Mouse (Mus musculus): ENCODE measurements around the gene Cox7a2l. TPM values are rescaled to one million over a fixed set of nuclear protein-coding genes. Genes with fewer than 3 reads are reported as not detected.

Gene Cox7a2l
- polyA plus RNA-seq, 1 experiment from 2014 or later: 196 TPM

GRCm38 (mm10) chr17:83514213-83514701 is 2.9 kb downstream of the Cox7a2l start:
- Histone ChIP-seq H3K27me3 (ENCODE audit: control insufficient read depth, insufficient read depth, low read length) (no peaks in the 10 kb centered on the region), H3K4me2 (ENCODE audit: low read length) (peak overlapping the region; percentile 94), H3K4me3 (replicated peaks; ENCODE audit: low read depth, low read length) (peak overlapping the region; percentile 62), H3K4me1 (ENCODE audit: control insufficient read depth, insufficient read depth, low read length) (peaks cover 13% of the 10 kb centered on the region), H3K9ac (replicated peaks; ENCODE audit: low read length) (peak overlapping the region; percentile 77), H3K27ac (replicated peaks; ENCODE audit: low read depth, low read length) (peak overlapping the region; percentile 80), H3K36me3 (ENCODE audit: control insufficient read depth, insufficient read depth, low read length) (no peaks in the 10 kb centered on the region), H3K9me3 (ENCODE audit: control insufficient read depth, low read length) (no peaks in the 10 kb centered on the region)
- ATAC-seq (ENCODE audit: low FRiP score, low TSS enrichment) (peak; percentile 99), DNase-seq (peak; percentile 97)
- WGBS: under 1% methylated on average over 33 of the region's 33 CpGs

- Histone ChIP-seq H3K27me3 (ENCODE audit: control insufficient read depth, insufficient read depth, low read length) (no peaks in the 10 kb centered on the region), H3K9me3 (ENCODE audit: control insufficient read depth, low read length) (no peaks in the 10 kb centered on the region), H3K27ac (replicated peaks; ENCODE audit: low read depth, low read length) (peak overlapping the region; percentile 80), H3K36me3 (ENCODE audit: control insufficient read depth, insufficient read depth, low read length) (no peaks in the 10 kb centered on the region), H3K4me3 (replicated peaks; ENCODE audit: low read depth, low read length) (peak overlapping the region; percentile 62), H3K4me2 (ENCODE audit: low read length) (peak overlapping the region; percentile 94), H3K4me1 (ENCODE audit: control insufficient read depth, insufficient read depth, low read length) (peaks cover 13% of the 10 kb centered on the region), H3K9ac (replicated peaks; ENCODE audit: low read length) (peak overlapping the region; percentile 77)
- 2% methylated on average over 24 of the region's 24 CpGs for WGBS
- ATAC-seq (ENCODE audit: low FRiP score, low TSS enrichment) (peak; percentile 55), DNase-seq (no peak)
These were observed 3.4 kb downstream of the Cox7a2l start for GRCm38 (mm10) chr17:83513655-83514212.

GRCm38 (mm10) chr17:83512130-83512529 is 5.0 kb downstream of the Cox7a2l start:
- DNase-seq (no peak), ATAC-seq (ENCODE audit: low FRiP score, low TSS enrichment) (no peak)
- Histone ChIP-seq H3K4me3 (replicated peaks; ENCODE audit: low read depth, low read length) (no peak overlapping the region; the same call in 1 of the 2 replicates), H3K9ac (replicated peaks; ENCODE audit: low read length) (no peak overlapping the region), H3K4me1 (ENCODE audit: control insufficient read depth, insufficient read depth, low read length) (peaks cover 13% of the 10 kb centered on the region), H3K27me3 (ENCODE audit: control insufficient read depth, insufficient read depth, low read length) (no peaks in the 10 kb centered on the region), H3K27ac (replicated peaks; ENCODE audit: low read depth, low read length) (no peak overlapping the region), H3K4me2 (ENCODE audit: low read length) (no peak overlapping the region), H3K9me3 (ENCODE audit: control insufficient read depth, low read length) (no peaks in the 10 kb centered on the region), H3K36me3 (ENCODE audit: control insufficient read depth, insufficient read depth, low read length) (no peaks in the 10 kb centered on the region)
- WGBS: 93% methylated on average over 3 of the region's 3 CpGs

- no peaks in the 10 kb centered on the region for H3K4me1 ChIP-seq (ENCODE audit: control insufficient read depth, insufficient read depth, low read length)
- no peak for ATAC-seq (ENCODE audit: low FRiP score, low TSS enrichment)
- peaks cover 33% of the 10 kb centered on the region for H3K36me3 ChIP-seq (ENCODE audit: control insufficient read depth, insufficient read depth, low read length)
- H3K4me3 ChIP-seq (replicated peaks; ENCODE audit: low read depth, low read length): no peak overlapping the region
- no peak overlapping the region for H3K27ac ChIP-seq (replicated peaks; ENCODE audit: low read depth, low read length)
- no peaks in the 10 kb centered on the region for H3K27me3 ChIP-seq (ENCODE audit: control insufficient read depth, insufficient read depth, low read length)
- no peak for DNase-seq
- no peaks in the 10 kb centered on the region for H3K9me3 ChIP-seq (ENCODE audit: control insufficient read depth, low read length)
- no peak overlapping the region for H3K4me2 ChIP-seq (ENCODE audit: low read length)
- 90% methylated on average over 2 of the region's 2 CpGs for WGBS
- no peak overlapping the region for H3K9ac ChIP-seq (replicated peaks; ENCODE audit: low read length)
These were observed 13.4 kb downstream of the Cox7a2l start for GRCm38 (mm10) chr17:83503693-83504092.

- Histone ChIP-seq H3K4me3 (replicated peaks; ENCODE audit: low read depth, low read length) (no peak overlapping the region), H3K4me1 (ENCODE audit: control insufficient read depth, insufficient read depth, low read length) (no peaks in the 10 kb centered on the region), H3K4me2 (ENCODE audit: low read length) (no peak overlapping the region), H3K36me3 (ENCODE audit: control insufficient read depth, insufficient read depth, low read length) (peaks cover 50% of the 10 kb centered on the region), H3K27me3 (ENCODE audit: control insufficient read depth, insufficient read depth, low read length) (no peaks in the 10 kb centered on the region), H3K9ac (replicated peaks; ENCODE audit: low read length) (no peak overlapping the region), H3K27ac (replicated peaks; ENCODE audit: low read depth, low read length) (no peak overlapping the region), H3K9me3 (ENCODE audit: control insufficient read depth, low read length) (peaks cover 4% of the 10 kb centered on the region; the same call in 1 of the 2 replicates)
- ATAC-seq (ENCODE audit: low FRiP score, low TSS enrichment) (no peak), DNase-seq (no peak)
- 91% methylated on average over 4 of the region's 4 CpGs for WGBS
These were observed 17.4 kb downstream of the Cox7a2l start for GRCm38 (mm10) chr17:83499692-83500091.

- H3K4me3 ChIP-seq (replicated peaks; ENCODE audit: low read depth, low read length): no peak overlapping the region
- no peak for ATAC-seq (ENCODE audit: low FRiP score, low TSS enrichment)
- no peak overlapping the region for H3K27ac ChIP-seq (replicated peaks; ENCODE audit: low read depth, low read length)
- no peak for DNase-seq
- H3K27me3 ChIP-seq (ENCODE audit: control insufficient read depth, insufficient read depth, low read length): no peaks in the 10 kb centered on the region
- 99% methylated on average over 5 of the region's 5 CpGs for WGBS
- peaks cover 48% of the 10 kb centered on the region for H3K36me3 ChIP-seq (ENCODE audit: control insufficient read depth, insufficient read depth, low read length)
- no peak overlapping the region for H3K9ac ChIP-seq (replicated peaks; ENCODE audit: low read length)
- no peak overlapping the region for H3K4me2 ChIP-seq (ENCODE audit: low read length)
- H3K9me3 ChIP-seq (ENCODE audit: control insufficient read depth, low read length): peaks cover 4% of the 10 kb centered on the region; the same call in 1 of the 2 replicates
- no peaks in the 10 kb centered on the region for H3K4me1 ChIP-seq (ENCODE audit: control insufficient read depth, insufficient read depth, low read length)
These were observed 18.2 kb downstream of the Cox7a2l start for GRCm38 (mm10) chr17:83498889-83499288.

- H3K27me3 ChIP-seq (ENCODE audit: control insufficient read depth, insufficient read depth, low read length): no peaks in the 10 kb centered on the region
- no peak overlapping the region for H3K4me2 ChIP-seq (ENCODE audit: low read length)
- peak; percentile 6 for DNase-seq
- no peaks in the 10 kb centered on the region for H3K36me3 ChIP-seq (ENCODE audit: control insufficient read depth, insufficient read depth, low read length)
- H3K4me1 ChIP-seq (ENCODE audit: control insufficient read depth, insufficient read depth, low read length): no peaks in the 10 kb centered on the region
- no peak overlapping the region for H3K4me3 ChIP-seq (replicated peaks; ENCODE audit: low read depth, low read length)
- no peak overlapping the region for H3K9ac ChIP-seq (replicated peaks; ENCODE audit: low read length)
- no peaks in the 10 kb centered on the region for H3K9me3 ChIP-seq (ENCODE audit: control insufficient read depth, low read length)
- no peak overlapping the region for H3K27ac ChIP-seq (replicated peaks; ENCODE audit: low read depth, low read length)
- 56% methylated on average over 3 of the region's 3 CpGs for WGBS
- no peak for ATAC-seq (ENCODE audit: low FRiP score, low TSS enrichment)
These were observed 29.4 kb downstream of the Cox7a2l start for GRCm38 (mm10) chr17:83487762-83488161.

GRCm38 (mm10) chr17:83483784-83484183 is 33.3 kb downstream of the Cox7a2l start:
- H3K27me3 ChIP-seq (ENCODE audit: control insufficient read depth, insufficient read depth, low read length): no peaks in the 10 kb centered on the region
- DNase-seq: no peak

GRCm38 (mm10) chr17:83482817-83483536 is 34.2 kb downstream of the Cox7a2l start:
- Histone ChIP-seq H3K4me3 (replicated peaks; ENCODE audit: low read depth, low read length) (no peak overlapping the region), H3K27me3 (ENCODE audit: control insufficient read depth, insufficient read depth, low read length) (no peaks in the 10 kb centered on the region), H3K4me1 (ENCODE audit: control insufficient read depth, insufficient read depth, low read length) (no peaks in the 10 kb centered on the region), H3K9me3 (ENCODE audit: control insufficient read depth, low read length) (no peaks in the 10 kb centered on the region), H3K9ac (replicated peaks; ENCODE audit: low read length) (no peak overlapping the region), H3K36me3 (ENCODE audit: control insufficient read depth, insufficient read depth, low read length) (peaks cover 36% of the 10 kb centered on the region), H3K4me2 (ENCODE audit: low read length) (no peak overlapping the region), H3K27ac (replicated peaks; ENCODE audit: low read depth, low read length) (no peak overlapping the region)
- no peak for DNase-seq
- 94% methylated on average over 7 of the region's 7 CpGs for WGBS
- ATAC-seq (ENCODE audit: low FRiP score, low TSS enrichment): no peak

More at GRCm38 (mm10) chr17:83483784-83484183, 33.3 kb downstream of the Cox7a2l start:
- Histone ChIP-seq H3K9ac (replicated peaks; ENCODE audit: low read length) (no peak overlapping the region), H3K4me2 (ENCODE audit: low read length) (no peak overlapping the region), H3K4me3 (replicated peaks; ENCODE audit: low read depth, low read length) (no peak overlapping the region), H3K27ac (replicated peaks; ENCODE audit: low read depth, low read length) (no peak overlapping the region), H3K9me3 (ENCODE audit: control insufficient read depth, low read length) (no peaks in the 10 kb centered on the region), H3K36me3 (ENCODE audit: control insufficient read depth, insufficient read depth, low read length) (peaks cover 28% of the 10 kb centered on the region), H3K4me1 (ENCODE audit: control insufficient read depth, insufficient read depth, low read length) (no peaks in the 10 kb centered on the region)
- WGBS: 71% methylated on average over 2 of the region's 2 CpGs
- ATAC-seq (ENCODE audit: low FRiP score, low TSS enrichment): no peak

All from midbrain, embryonic 14.5 days (tissue).